Mouse (Mus musculus) heart, adult 2 months (tissue): ENCODE results near the gene Zfp64. TPM values are rescaled to one million over a fixed set of nuclear protein-coding genes. Genes with fewer than 3 reads are reported as not detected.

Experiments used
- DNase-seq, 2 experiments: peaks; one replicate each; pipeline ENCODE4 v3.0.0; 2021
- H3K27ac ChIP-seq: fragments of 200-600 bp; 2 replicates; pipeline ENCODE4 v1.8.1; 2022
- H3K27me3 ChIP-seq: fragments of 200-500 bp; 2 replicates; pipeline ENCODE4 v1.6.1; 2012; ENCODE audit warnings: mild to moderate bottlenecking, low read length, inconsistent platforms, mixed read lengths; ENCODE audit not compliant: control insufficient read depth, insufficient read depth
- H3K36me3 ChIP-seq: fragments of 200-500 bp; 2 replicates; pipeline ENCODE4 v1.6.1; 2012; ENCODE audit warnings: low read length, inconsistent platforms; ENCODE audit not compliant: control insufficient read depth, insufficient read depth
- H3K4me1 ChIP-seq: fragments of 200-500 bp; 2 replicates; pipeline ENCODE4 v1.6.1; 2011; ENCODE audit warnings: low read length; ENCODE audit not compliant: control insufficient read depth, insufficient read depth
- H3K4me3 ChIP-seq: fragments of 200-600 bp; 2 replicates; pipeline ENCODE4 v1.8.1; 2022
- H3K79me2 ChIP-seq: fragments of 200-500 bp; replicated peaks from 2 replicates; pipeline ENCODE4 v1.6.1; 2012; ENCODE audit warnings: mild to moderate bottlenecking, inconsistent platforms, low read length, moderate library complexity, mixed read lengths; ENCODE audit not compliant: control insufficient read depth, insufficient read depth
- H3K9ac ChIP-seq: fragments of 200-500 bp; 2 replicates; pipeline ENCODE4 v1.6.1; 2012; ENCODE audit warnings: low read depth, mild to moderate bottlenecking, control low read depth, inconsistent platforms, low read length, mixed read lengths
- CTCF ChIP-seq: fragments of 200-600 bp; IDR thresholded peaks from 2 replicates; pipeline ENCODE4 v1.8.1; 2022; ENCODE audit warnings: antibody characterized with exemption, mild to moderate bottlenecking, moderate library complexity
- EP300 ChIP-seq: fragments of 200-500 bp; IDR thresholded peaks from 2 replicates; pipeline ENCODE4 v1.6.1; 2011; ENCODE audit warnings: low read depth, low read length, control low read depth; ENCODE audit not compliant: insufficient read depth
- POLR2A ChIP-seq: fragments of 200-500 bp; IDR thresholded peaks from 2 replicates; pipeline ENCODE4 v1.6.1; 2011; ENCODE audit warnings: mild to moderate bottlenecking, low read depth, low read length, control low read depth; ENCODE audit not compliant: insufficient read depth
- WGBS: fragments of 180-500 bp; shearing (Covaris S2); methylation state at CpG from one replicate; pipeline ENCODE4 v1.1.7; 2018; 5-methylcytosine and 5-hydroxymethylcytosine counted together
- intact Hi-C: fragments of 180-260 bp; cut with DNase I; formaldehyde crosslinking; loops from one replicate; pipeline ENCODE4 v1.15.1; 2025
- polyA plus RNA-seq: library from polyadenylated mRNA; depleted of rRNA; stranded (reverse); fragments of >200 nt; gene quantifications from 2 replicates; pipeline ENCODE4 v1.2.3, GENCODE M21; 2012
- total RNA-seq, 2 experiments: library from RNA; stranded (reverse); gene quantifications; 2 replicates each; pipeline ENCODE4 v1.2.3; 2021

Gene Zfp64
- total and polyA plus RNA-seq, 3 experiments: 6.6 to 10.1 (median 7.8) TPM

- Histone ChIP-seq H3K4me3 (no peak overlapping the region), H3K27me3 (no peaks in the 10 kb centered on the region), H3K9ac (no peak overlapping the region), H3K36me3 (no peaks in the 10 kb centered on the region), H3K4me1 (no peaks in the 10 kb centered on the region), H3K27ac (no peak overlapping the region), H3K79me2 (no peaks in the 10 kb centered on the region)
- 67% methylated on average over 12 of the region's 12 CpGs for WGBS
- DNase-seq: no peak
- intact Hi-C loops: no loop called here
- TF ChIP-seq EP300 (no peak), CTCF (no peak), POLR2A (no peak)
Observed at GRCm38 (mm10) chr2:168968136-168968925, 12.9 kb upstream of the Zfp64 start.

GRCm38 (mm10) chr2:168966525-168966924 lies 11.1 kb upstream of the Zfp64 start:
- H3K9ac ChIP-seq: no peak overlapping the region
- TF ChIP-seq POLR2A: no peak
- no peak for TF ChIP-seq EP300
- no peak for TF ChIP-seq CTCF
- 78% methylated on average over 6 of the region's 6 CpGs for WGBS
- no peak overlapping the region for H3K4me3 ChIP-seq
- no peak overlapping the region for H3K27ac ChIP-seq
- no peaks in the 10 kb centered on the region for H3K27me3 ChIP-seq
- intact Hi-C loops: no loop called here
- no peaks in the 10 kb centered on the region for H3K79me2 ChIP-seq
- H3K4me1 ChIP-seq: no peaks in the 10 kb centered on the region
- no peaks in the 10 kb centered on the region for H3K36me3 ChIP-seq
- no peak for DNase-seq

DNA sequence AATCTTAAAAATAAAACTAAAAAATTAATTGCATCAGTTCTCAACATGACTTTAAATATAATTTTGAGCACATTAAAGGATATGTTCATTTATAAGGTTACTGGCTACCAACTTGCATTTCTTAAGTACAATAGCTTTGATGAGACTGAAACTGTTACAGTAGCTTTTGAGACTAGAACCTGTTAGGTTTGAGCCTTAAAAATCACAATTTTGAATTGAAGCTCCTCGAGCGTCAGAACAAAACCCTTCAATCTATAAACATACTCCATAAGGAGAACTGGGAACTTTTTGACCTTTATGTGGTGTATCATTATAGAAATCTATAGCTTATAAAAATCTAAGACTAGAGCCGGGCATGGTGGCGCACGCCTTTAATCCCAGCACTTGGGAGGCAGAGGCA lies 9.5 kb upstream of the Zfp64 start:
- H3K36me3 ChIP-seq: no peaks in the 10 kb centered on the region
- no peaks in the 10 kb centered on the region for H3K27me3 ChIP-seq
- no peak overlapping the region for H3K27ac ChIP-seq
- 96% methylated on average over 5 of the region's 5 CpGs for WGBS
- DNase-seq: no peak
- intact Hi-C loops: no loop called here
- no peak overlapping the region for H3K9ac ChIP-seq
- H3K79me2 ChIP-seq: no peaks in the 10 kb centered on the region
- H3K4me1 ChIP-seq: no peaks in the 10 kb centered on the region
- TF ChIP-seq EP300 (no peak), POLR2A (no peak), CTCF (no peak)
- H3K4me3 ChIP-seq: no peak overlapping the region

DNA sequence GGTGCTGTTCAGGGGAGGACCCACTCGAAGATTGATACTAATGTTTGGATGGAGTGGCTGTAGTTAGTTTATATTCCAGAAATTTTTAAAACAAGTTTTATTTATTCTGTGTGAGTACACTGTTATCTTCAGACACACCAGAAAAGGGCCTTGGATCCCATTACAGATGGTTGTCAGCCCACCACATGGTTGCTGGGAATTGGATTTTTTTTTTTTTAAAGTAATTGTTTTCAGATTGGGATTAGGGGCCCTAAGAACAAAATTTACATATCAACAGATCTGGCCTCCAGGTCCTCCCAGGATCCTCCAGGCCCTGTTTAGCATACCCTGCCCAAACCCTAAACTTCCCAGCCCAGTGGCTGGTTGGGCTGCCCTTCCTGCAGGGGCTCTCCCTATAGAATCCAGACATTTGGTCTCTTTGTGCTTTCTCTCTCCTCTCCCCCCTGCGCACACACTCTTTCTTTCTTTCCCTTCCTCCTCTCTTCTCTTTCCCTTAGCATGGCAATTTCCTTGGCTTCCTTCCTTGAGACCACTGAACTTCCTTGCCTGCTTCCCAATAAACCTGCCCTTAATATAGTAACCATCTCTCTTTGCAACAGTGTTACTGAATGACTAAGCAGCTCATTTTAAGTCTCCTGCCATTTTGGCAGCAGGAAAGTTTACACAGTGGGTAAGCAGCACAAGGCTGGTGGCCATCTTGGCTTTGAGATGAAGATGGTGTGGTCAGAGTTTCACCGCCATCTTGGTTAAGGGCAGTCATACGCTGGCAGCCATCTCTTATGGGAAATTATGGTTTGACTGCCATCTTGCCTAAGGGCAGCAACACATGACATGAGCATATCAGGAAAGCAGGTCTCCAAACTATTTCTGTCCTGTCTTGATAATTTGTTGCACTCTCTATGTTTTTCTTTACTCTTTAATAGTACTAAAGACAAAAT lies 6.6 kb upstream of the Zfp64 start:
- 89% methylated on average over 4 of the region's 4 CpGs for WGBS
- intact Hi-C loops: no loop called here
- Histone ChIP-seq H3K36me3 (no peaks in the 10 kb centered on the region), H3K27me3 (no peaks in the 10 kb centered on the region), H3K4me3 (no peak overlapping the region), H3K79me2 (no peaks in the 10 kb centered on the region), H3K27ac (no peak overlapping the region), H3K4me1 (no peaks in the 10 kb centered on the region), H3K9ac (no peak overlapping the region)
- TF ChIP-seq CTCF: no peak
- no peak for TF ChIP-seq EP300
- TF ChIP-seq POLR2A: no peak
- no peak for DNase-seq

DNA sequence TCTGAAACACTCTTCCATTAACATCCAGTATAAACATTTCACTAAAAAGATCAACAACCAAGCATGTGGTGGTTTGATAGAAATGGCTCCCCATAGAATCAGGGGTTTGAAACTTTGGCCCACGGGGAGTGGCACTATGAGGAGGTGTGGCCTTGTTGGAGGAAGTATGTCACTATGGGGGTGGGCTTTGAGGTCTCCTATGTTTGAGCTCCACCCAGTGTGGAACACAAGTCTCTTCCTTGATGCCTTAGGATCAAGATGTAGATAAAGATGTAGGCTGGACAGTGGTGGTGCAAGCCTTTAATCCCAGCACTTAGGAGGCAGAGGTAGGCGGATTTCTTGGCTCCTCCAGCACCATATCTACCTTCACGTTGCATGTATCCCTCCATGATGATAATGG lies 5.4 kb upstream of the Zfp64 start:
- intact Hi-C loops: no loop called here
- WGBS: 81% methylated on average over 3 of the region's 3 CpGs
- H3K4me1 ChIP-seq: no peaks in the 10 kb centered on the region

More for the DNA sequence above, 5.4 kb upstream of the Zfp64 start:
- H3K4me3 ChIP-seq: no peak overlapping the region
- H3K27ac ChIP-seq: no peak overlapping the region
- DNase-seq: no peak
- no peaks in the 10 kb centered on the region for H3K27me3 ChIP-seq
- H3K79me2 ChIP-seq: no peaks in the 10 kb centered on the region
- no peak overlapping the region for H3K9ac ChIP-seq
- TF ChIP-seq POLR2A (no peak), CTCF (no peak), EP300 (no peak)
- H3K36me3 ChIP-seq: no peaks in the 10 kb centered on the region
